Mouse (Mus musculus) liver, adult 2 months (tissue): ENCODE results near the gene Tmeff1.

Experiments
- CTCF ChIP-seq: fragments of 200-500 bp; IDR thresholded peaks from 2 replicates; pipeline ENCODE4 v1.5.1; 2011; ENCODE audit warnings: low read depth, low read length, control low read depth
- POLR2A ChIP-seq: fragments of 200-500 bp; IDR thresholded peaks from 2 replicates; pipeline ENCODE4 v1.6.1; 2011; ENCODE audit warnings: low read length, control low read depth; ENCODE audit not compliant: insufficient read depth; ENCODE audit errors: extremely low read depth

- no peak for TF ChIP-seq POLR2A
- no peak for TF ChIP-seq CTCF
These were observed 43.3 kb upstream of the Tmeff1 start for GRCm38 (mm10) chr4:48541526-48542250.
